Mouse (Mus musculus): ENCODE results near the gene Psmb9. TPM values are rescaled to one million over a fixed set of nuclear protein-coding genes. Genes with fewer than 3 reads are reported as not detected.
A peak's percentile ranks its signal among the peaks of the same experiment; 100 is the strongest.
"Not testable (repeated sequence)": the region's sequence is repeated elsewhere in the genome, so short reads cannot be mapped to it uniquely, and the experiment has no call there.

Psmb9 gene
- 0.26 TPM for polyA plus RNA-seq (2012; fragmentation: generic; extraction: Trizol)

DNA sequence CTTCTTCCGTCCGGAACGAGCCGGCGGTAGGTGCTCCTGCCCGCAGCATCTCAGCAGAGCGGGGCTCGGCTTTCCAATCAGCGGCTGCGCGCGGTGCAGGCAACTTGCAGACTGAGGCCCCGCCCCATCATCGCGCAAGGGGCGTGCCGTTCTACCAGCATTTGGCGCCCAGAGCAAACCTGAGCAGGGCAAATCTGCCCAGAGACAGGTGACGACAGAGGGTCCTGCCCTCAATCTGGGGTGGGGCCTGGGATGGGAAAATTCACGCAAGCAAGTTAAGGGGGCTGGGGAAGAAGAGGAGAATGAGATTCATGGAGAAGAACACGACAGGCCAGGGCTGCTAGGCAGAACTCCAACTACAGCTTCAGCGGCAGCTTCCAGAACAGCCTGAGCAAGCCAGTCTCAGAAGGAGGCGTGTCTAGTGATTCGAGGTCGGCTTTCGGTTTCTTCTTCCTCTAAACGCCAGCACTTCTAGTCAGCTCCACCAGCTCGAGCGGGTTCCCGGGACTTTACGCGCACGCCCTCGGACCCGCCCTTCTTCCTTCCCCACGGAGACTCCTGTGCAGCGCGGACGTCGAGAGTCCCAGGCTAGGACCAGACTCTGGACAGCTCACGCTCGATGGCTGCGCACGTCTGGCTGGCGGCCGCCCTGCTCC is at the start of gene Psmb9, which contains the start of gene Tap1:
TSS of gene Psmb9 (minus strand) at position 504 of the 656 bp plus-strand sequence.
TSS of gene Tap1 (plus strand) at position 293 of the 656 bp plus-strand sequence.
- Histone ChIP-seq H3ac (ENCODE audit: control insufficient read depth, insufficient read length) (peak within 1 kb of the TSS; percentile 1), H3K27me3 (ENCODE audit: control insufficient read depth, insufficient read depth, insufficient read length) (peaks cover 67% of the 10 kb centered on the region), H3K36me3 (ENCODE audit: control insufficient read depth, insufficient read depth) (no peaks in the 10 kb centered on the region), H3K4me2 (ENCODE audit: low read depth) (peak within 1 kb of the TSS; percentile 76), H3K4me3 (peak within 1 kb of the TSS; percentile 35), H3K79me2 (ENCODE audit: control insufficient read depth, insufficient read depth) (no peaks in the 10 kb centered on the region)
- no peak for TF ChIP-seq USF1 (IDR thresholded peaks at IDR 0.05; ENCODE audit: low read depth)
- TF ChIP-seq SRF (IDR thresholded peaks at IDR 0.05; ENCODE audit: control insufficient read depth, insufficient read length, low read depth) = no peak
- TF ChIP-seq TCF12 (IDR thresholded peaks at IDR 0.05; ENCODE audit: insufficient read depth, poor library complexity, severe bottlenecking) = no peak
- peak; percentile 41 for TF ChIP-seq REST (IDR thresholded peaks at IDR 0.05; ENCODE audit: insufficient read depth, insufficient read length)
- TF ChIP-seq TCF3 (IDR thresholded peaks at IDR 0.05; ENCODE audit: insufficient read length, low read depth) = no peak
- no peak for TF ChIP-seq MYOD1 (IDR thresholded peaks at IDR 0.05; ENCODE audit: control insufficient read depth in 1 of 3, insufficient read length in 2 of 3, low read depth in 2 of 3)
- no peak for TF ChIP-seq E2F4 (IDR thresholded peaks at IDR 0.05; ENCODE audit: insufficient read depth)

DNA sequence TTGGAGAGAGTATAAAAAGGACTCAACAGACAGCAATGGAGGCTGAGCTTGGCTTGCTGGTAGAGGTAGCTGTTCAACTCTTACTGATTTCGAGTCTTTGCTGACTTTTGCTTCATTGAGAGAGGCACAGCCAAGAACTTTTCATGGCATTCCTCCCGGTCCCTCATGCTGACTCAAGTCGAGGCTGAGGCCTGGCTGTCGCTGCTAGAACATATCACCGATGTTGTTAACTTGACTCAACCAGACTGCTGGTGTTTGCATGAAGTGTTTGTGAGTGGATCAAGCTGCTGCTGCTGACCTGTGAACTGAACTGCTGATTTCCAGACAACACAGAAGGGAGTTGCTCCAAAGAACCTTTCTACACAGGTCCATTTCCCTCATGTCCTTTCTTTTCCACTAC is 49.1 kb upstream of the Psmb9 start:
- H3ac ChIP-seq (ENCODE audit: control insufficient read depth, insufficient read length) = no peak overlapping the region
- no peak for TF ChIP-seq TCF3 (IDR thresholded peaks at IDR 0.05; ENCODE audit: insufficient read length, low read depth)
- TF ChIP-seq MYOD1 (IDR thresholded peaks at IDR 0.05; ENCODE audit: control insufficient read depth in 1 of 3, insufficient read length in 2 of 3, low read depth in 2 of 3) = no peak
- no peak for TF ChIP-seq USF1 (IDR thresholded peaks at IDR 0.05; ENCODE audit: low read depth)
- H3K27me3 ChIP-seq (ENCODE audit: control insufficient read depth, insufficient read depth, insufficient read length) = peaks cover 10% of the 10 kb centered on the region

DNA sequence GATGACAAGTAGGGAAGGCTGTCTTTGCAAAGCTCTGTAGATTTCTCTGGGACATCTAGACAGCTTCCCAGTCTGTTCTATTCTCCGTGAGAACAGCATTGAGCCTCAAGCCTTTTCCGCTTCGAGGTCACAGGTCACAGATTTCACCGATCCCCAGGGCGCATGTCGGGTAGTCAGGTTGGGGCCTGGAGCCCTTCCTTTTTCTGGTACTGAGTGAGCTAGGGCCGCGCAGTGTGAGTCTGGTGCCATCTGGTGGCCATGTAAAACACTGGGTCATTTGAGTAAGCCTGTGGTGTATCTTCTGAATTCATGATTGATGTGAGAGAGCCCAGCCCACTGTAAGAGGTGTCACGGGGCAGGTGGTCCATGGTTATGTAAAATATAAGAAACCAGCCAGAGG is 47.4 kb upstream of the Psmb9 start:
- Histone ChIP-seq H3K4me2 (ENCODE audit: low read depth) (no peak overlapping the region), H3ac (ENCODE audit: control insufficient read depth, insufficient read length) (no peak overlapping the region), H3K36me3 (ENCODE audit: control insufficient read depth, insufficient read depth) (no peaks in the 10 kb centered on the region), H3K4me3 (no peak overlapping the region), H3K79me2 (ENCODE audit: control insufficient read depth, insufficient read depth) (no peaks in the 10 kb centered on the region), H3K27me3 (ENCODE audit: control insufficient read depth, insufficient read depth, insufficient read length) (peaks cover 10% of the 10 kb centered on the region)
- TF ChIP-seq MAX (IDR thresholded peaks at IDR 0.05; ENCODE audit: low read depth) (no peak), CEBPB (IDR thresholded peaks at IDR 0.05; ENCODE audit: insufficient read depth, poor library complexity, severe bottlenecking) (no peak), E2F4 (IDR thresholded peaks at IDR 0.05; ENCODE audit: insufficient read depth) (no peak), USF1 (IDR thresholded peaks at IDR 0.05; ENCODE audit: low read depth) (no peak), MYOG (IDR thresholded peaks at IDR 0.05; ENCODE audit: control insufficient read depth in 1 of 3, insufficient read depth in 1 of 3, insufficient read length in 2 of 3, low read depth in 2 of 3) (no peak), TCF3 (IDR thresholded peaks at IDR 0.05; ENCODE audit: insufficient read length, low read depth) (no peak), REST (IDR thresholded peaks at IDR 0.05; ENCODE audit: insufficient read depth, insufficient read length) (no peak), SRF (IDR thresholded peaks at IDR 0.05; ENCODE audit: control insufficient read depth, insufficient read length, low read depth) (no peak), MYOD1 (IDR thresholded peaks at IDR 0.05; ENCODE audit: control insufficient read depth in 1 of 3, insufficient read length in 2 of 3, low read depth in 2 of 3) (no peak)

More for the DNA sequence above, 49.1 kb upstream of the Psmb9 start:
- Histone ChIP-seq H3K36me3 (ENCODE audit: control insufficient read depth, insufficient read depth) (no peaks in the 10 kb centered on the region), H3K4me3 (no peak overlapping the region), H3K4me2 (ENCODE audit: low read depth) (no peak overlapping the region), H3K79me2 (ENCODE audit: control insufficient read depth, insufficient read depth) (no peaks in the 10 kb centered on the region)

DNA sequence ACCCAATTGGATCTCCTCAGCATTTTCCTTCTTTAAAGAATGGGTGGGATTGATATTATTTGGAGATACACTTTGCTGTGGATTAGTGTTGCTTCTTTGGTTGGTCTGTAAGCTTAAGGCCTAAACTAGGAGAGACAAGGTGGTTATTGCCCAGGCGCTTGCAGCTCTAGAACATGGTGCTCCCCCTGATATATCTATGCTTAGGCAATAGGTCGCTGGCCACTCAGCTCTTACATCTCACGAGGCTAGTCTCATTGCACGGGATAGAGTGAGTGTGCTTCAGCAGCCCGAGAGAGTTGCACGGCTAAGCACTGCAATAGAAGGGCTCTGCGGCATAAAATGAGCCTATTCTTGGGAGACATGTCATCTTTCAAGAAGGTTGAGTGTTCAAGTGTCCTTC is 44.5 kb upstream of the Psmb9 start:
- not testable (repeated sequence) for H3ac ChIP-seq (ENCODE audit: control insufficient read depth, insufficient read length); H3K79me2 ChIP-seq (ENCODE audit: control insufficient read depth, insufficient read depth)
- peaks cover 10% of the 10 kb centered on the region for H3K27me3 ChIP-seq (ENCODE audit: control insufficient read depth, insufficient read depth, insufficient read length)

DNA sequence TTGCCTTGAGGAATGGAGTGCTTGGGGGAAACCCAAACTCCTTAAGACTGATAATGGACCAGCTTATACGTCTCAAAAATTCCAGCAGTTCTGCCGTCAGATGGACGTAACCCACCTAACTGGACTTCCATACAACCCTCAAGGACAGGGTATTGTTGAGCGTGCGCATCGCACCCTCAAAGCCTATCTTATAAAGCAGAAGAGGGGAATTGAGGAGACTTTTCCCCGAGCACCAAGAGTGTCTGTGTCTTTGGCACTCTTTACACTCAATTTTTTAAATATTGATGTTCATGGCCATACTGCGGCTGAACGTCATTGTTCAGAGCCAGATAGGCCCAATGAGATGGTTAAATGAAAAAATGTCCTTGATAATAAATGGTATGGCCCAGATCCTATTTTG is 43.4 kb upstream of the Psmb9 start:
- not testable (repeated sequence) for H3K79me2 ChIP-seq (ENCODE audit: control insufficient read depth, insufficient read depth); H3K4me2 ChIP-seq (ENCODE audit: low read depth); H3K27me3 ChIP-seq (ENCODE audit: control insufficient read depth, insufficient read depth, insufficient read length); H3K4me3 ChIP-seq; H3ac ChIP-seq (ENCODE audit: control insufficient read depth, insufficient read length); H3K36me3 ChIP-seq (ENCODE audit: control insufficient read depth, insufficient read depth)

More for the DNA sequence above, 44.5 kb upstream of the Psmb9 start:
- not testable (repeated sequence) for H3K4me3 ChIP-seq; H3K36me3 ChIP-seq (ENCODE audit: control insufficient read depth, insufficient read depth); H3K4me2 ChIP-seq (ENCODE audit: low read depth)

DNA sequence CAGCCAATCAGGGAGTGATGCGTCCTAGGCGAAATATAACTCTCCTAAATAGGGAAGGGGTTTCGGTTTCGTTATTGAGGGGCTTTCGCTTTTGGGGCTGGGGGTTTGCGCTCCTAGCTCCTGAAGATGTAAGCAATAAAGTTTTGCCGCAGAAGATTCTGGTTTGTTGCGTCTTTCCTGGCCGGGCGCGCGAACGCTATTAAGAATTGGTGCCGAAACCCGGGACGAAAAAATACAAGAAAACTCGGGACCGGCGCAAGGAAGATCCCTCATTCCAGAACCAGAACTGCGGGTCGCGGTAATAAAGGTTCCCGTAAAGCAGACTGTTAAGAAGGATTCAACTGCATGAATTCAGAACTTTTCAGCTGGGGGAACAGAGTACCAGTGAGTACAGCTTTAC is 38.3 kb upstream of the Psmb9 start:
- H3ac ChIP-seq (ENCODE audit: control insufficient read depth, insufficient read length); H3K36me3 ChIP-seq (ENCODE audit: control insufficient read depth, insufficient read depth); H3K4me2 ChIP-seq (ENCODE audit: low read depth); H3K4me3 ChIP-seq; H3K27me3 ChIP-seq (ENCODE audit: control insufficient read depth, insufficient read depth, insufficient read length); H3K79me2 ChIP-seq (ENCODE audit: control insufficient read depth, insufficient read depth): not testable (repeated sequence)

Measured in myocyte (in vitro differentiated cells).